9 mouse cellular contexts compared by ENCODE assay signal in the genomic region with DNA sequence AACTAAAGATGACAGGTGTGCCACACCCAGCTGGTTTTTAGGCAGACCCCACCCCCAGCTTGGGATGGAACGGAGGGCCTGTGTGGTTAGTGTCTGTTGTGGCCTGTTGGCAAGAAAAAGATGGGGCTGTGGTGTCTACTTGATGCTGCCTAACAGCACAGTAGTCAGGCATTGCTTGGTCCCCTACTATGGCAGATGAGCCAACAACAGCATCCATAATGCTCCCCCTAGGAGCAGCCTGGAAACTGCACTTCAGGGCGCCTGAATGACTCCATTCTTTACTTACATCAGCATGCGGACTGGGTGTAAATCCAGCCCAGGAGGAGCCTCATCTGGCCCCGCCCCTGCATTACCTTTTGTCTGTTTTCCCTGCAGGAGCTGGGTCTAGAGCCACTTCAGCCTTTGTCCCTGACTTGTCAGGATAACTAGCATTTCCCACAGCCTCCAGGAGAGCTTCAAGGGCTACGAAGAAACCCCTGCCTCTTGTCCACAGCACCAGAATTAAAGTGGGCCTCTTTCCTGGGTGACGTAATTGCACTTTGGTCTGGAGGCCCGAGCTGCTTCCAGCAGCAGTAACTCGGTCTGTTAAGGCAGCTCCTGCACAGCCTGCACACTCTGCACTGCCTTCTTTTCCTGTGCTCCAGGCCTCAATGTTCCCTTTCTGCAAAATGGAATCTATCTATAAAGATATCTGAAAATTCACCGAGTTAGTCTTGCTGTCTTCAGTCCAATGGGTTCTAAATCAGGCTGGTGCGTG.
A peak's percentile ranks its signal among the peaks of the same experiment; 100 is the strongest.
DNase-seq lines count a peak whose midpoint lies in the region; ATAC-seq and TF ChIP-seq lines count a peak whose summit lies in the region.
"Had no signal": no experiment of that assay in that cellular context is flagged by ENCODE, and none has a peak within 500 bp of the region (broad histone marks: within the 10 kb centered on the region; RNA-seq: fewer than 3 reads in every experiment).

No protein-coding gene starts in this region.

- H3K4me1 ChIP-seq in ES-Bruce4 (ENCODE audit: control insufficient read depth, insufficient read depth, low read length) = peaks cover 7% of the 10 kb centered on the region
- peaks cover 8% of the 10 kb centered on the region; the same call in 1 of the 2 replicates for H3K4me1 ChIP-seq in hindbrain, embryonic 15.5 days (replicated peaks)
- peaks cover 24% of the 10 kb centered on the region for H3K4me1 ChIP-seq in neural tube, embryonic 13.5 days (replicated peaks)

- no peaks in the 10 kb centered on the region for H3K36me3 ChIP-seq in ES-Bruce4 (ENCODE audit: control insufficient read depth, insufficient read depth, low read length, poor library complexity, severe bottlenecking)
- no peaks in the 10 kb centered on the region for H3K36me3 ChIP-seq in hindbrain, embryonic 15.5 days
- no peaks in the 10 kb centered on the region for H3K36me3 ChIP-seq in neural tube, embryonic 13.5 days

- peak overlapping the region; percentile 79 for H3K27ac ChIP-seq in ES-Bruce4 (ENCODE audit: insufficient read depth, low read length)
- no peak overlapping the region for H3K27ac ChIP-seq in hindbrain, embryonic 15.5 days (replicated peaks)
- no peak overlapping the region for H3K27ac ChIP-seq in neural tube, embryonic 13.5 days (replicated peaks)

- DNase-seq in ZHBTc4 (ENCODE audit: low read depth, low spot score) = peak; percentile 93
- DNase-seq in heart, adult 8-10 months (ENCODE audit: low spot score) = no peak
- DNase-seq in adrenal gland, postnatal 14 days = no peak
- DNase-seq in urinary bladder, postnatal 4 days (ENCODE audit: low spot score in 2 of 2) = no peak
- no peak for DNase-seq in cerebellum, adult 11 months

- ATAC-seq in hindbrain, embryonic 15.5 days (ENCODE audit: low FRiP score, low read depth) = peak; percentile 35; the same call in 1 of the 2 replicates
- ATAC-seq in neural tube, embryonic 13.5 days (ENCODE audit: low read depth) = peak; percentile 38; the same call in 1 of the 2 replicates

- no peak overlapping the region for H3K9ac ChIP-seq in ES-Bruce4 (ENCODE audit: low read depth, poor library complexity, severe bottlenecking)
- no peak overlapping the region for H3K9ac ChIP-seq in hindbrain, embryonic 15.5 days
- no peak overlapping the region for H3K9ac ChIP-seq in neural tube, embryonic 13.5 days

- TF ChIP-seq CTCF in ES-Bruce4 (IDR thresholded peaks at IDR 0.05; ENCODE audit: low read depth, low read length) = peak; percentile 27

- no peak overlapping the region for H3K4me3 ChIP-seq in ES-Bruce4 (ENCODE audit: low read depth, low read length)
- no peak overlapping the region for H3K4me3 ChIP-seq in hindbrain, embryonic 15.5 days
- no peak overlapping the region for H3K4me3 ChIP-seq in neural tube, embryonic 13.5 days
- H3K4me3 ChIP-seq: myocyte had no signal

- TF ChIP-seq EP300 in ES-Bruce4 (IDR thresholded peaks at IDR 0.05; ENCODE audit: insufficient read depth, low read depth, low read length) = peak; percentile 36; the same call in 1 of the 2 replicates

- WGBS in hindbrain, embryonic 15.5 days = 26% methylated on average over 10 of the region's 10 CpGs
- WGBS in neural tube, embryonic 13.5 days = 22% methylated on average over 10 of the region's 10 CpGs

- TF ChIP-seq POLR2A in ES-Bruce4 (IDR thresholded peaks at IDR 0.05; ENCODE audit: insufficient read depth, low read length) = no peak

- H3K27me3 ChIP-seq in ES-Bruce4 (ENCODE audit: control insufficient read depth, insufficient read depth, low read length, poor library complexity, severe bottlenecking) = no peaks in the 10 kb centered on the region
- no peaks in the 10 kb centered on the region for H3K27me3 ChIP-seq in hindbrain, embryonic 15.5 days
- H3K27me3 ChIP-seq in neural tube, embryonic 13.5 days = no peaks in the 10 kb centered on the region

- no peaks in the 10 kb centered on the region for H3K9me3 ChIP-seq in ES-Bruce4 (replicated peaks; ENCODE audit: control insufficient read depth, insufficient read depth, low read length, poor library complexity, severe bottlenecking)
- H3K9me3 ChIP-seq in hindbrain, embryonic 15.5 days = no peaks in the 10 kb centered on the region
- H3K9me3 ChIP-seq in neural tube, embryonic 13.5 days = no peaks in the 10 kb centered on the region

- no peak overlapping the region for H3K4me2 ChIP-seq in hindbrain, embryonic 15.5 days
- no peak overlapping the region for H3K4me2 ChIP-seq in neural tube, embryonic 13.5 days
